Mouse (Mus musculus): Measurements from ENCODE around the gene Gm3250.
"Not testable (repeated sequence)": the region's sequence is repeated elsewhere in the genome, so short reads cannot be mapped to it uniquely, and the experiment has no call there.

Gene Gm3250

DNA sequence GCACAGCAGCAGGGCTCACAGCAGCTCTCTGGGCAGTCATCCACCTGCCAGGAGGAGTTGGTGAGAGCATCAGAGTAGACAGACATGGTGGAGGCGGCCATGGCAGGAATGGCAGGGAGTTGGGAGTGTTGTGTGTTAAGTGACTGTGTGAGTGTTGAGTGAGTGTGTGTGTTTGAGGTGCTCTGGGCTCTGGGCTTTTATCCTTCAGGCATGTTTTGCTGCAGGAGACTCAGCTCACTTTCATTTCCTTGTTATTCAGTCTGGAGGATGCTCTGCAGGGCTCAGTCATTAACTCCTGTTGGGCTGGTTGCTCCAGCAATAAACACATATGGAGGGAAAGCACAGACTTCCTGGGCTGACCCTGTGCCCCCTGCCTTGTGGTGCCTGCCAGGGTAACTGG, at the start of gene Gm3250:
TSS of gene Gm3250 (minus strand) at position 101 of the 400 bp plus-strand sequence.
- DNase-seq (ENCODE audit: low spot score in 2 of 2) = not testable (repeated sequence)

DNA sequence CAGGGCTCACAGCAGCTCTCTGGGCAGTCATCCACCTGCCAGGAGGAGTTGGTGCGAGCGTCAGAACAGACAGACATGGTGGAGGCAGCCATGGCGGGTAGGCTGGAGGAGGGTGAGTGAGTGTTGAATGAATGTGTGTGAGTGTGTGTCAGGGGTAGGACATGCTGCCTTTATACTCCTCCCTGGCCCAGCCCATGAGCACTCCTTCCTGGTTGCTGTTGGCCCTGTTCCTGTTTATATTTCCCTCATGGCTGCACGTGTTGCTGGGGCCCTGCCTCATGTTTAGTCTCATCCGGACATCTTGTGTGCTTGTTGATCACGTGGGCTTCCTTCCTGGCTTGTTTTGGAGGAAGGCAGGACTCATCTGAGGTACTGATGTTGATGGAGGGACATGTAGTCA, 44.6 kb upstream of the Gm3250 start, which contains the start of gene Krtap10-4:
TSS of gene Krtap10-4 (minus strand) at position 145 of the 400 bp plus-strand sequence.
- DNase-seq (ENCODE audit: low spot score in 2 of 2) = no peak

DNA sequence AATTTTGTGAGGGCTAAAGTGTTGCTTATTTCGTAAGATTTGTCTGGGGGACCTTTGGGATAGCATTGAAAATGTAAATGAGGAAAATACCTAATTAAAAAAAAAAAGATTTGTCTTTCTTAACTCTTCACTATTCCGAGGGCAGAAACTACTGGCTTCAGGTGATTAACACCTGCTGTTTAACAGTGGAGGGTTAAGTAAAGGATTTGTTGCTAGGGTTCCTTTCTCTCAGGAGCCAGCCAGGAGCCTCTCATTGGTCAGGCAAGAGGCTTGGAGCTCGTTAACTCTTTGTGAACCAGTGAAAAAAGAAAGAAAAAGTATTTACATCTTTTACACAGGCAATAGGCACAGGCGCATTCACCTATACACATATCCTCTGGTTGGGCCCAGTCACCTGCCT, 36.9 kb upstream of the Gm3250 start:
- DNase-seq (ENCODE audit: low spot score in 2 of 2) = no peak

DNA sequence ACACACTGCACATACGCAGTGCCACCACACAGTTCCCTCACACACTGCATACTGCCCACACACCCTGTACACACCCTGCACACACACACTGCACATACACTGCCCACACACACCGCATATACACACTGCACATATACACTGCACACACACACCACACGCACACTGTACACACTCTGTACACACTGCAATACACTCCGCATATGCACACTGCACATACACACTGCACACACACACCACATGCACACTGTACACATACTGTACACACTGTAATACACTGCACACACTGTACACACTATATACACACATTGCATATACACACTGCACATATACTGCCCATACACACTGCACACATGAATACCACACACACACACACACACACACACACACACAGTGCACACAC, 36.2 kb upstream of the Gm3250 start:
- no peak for DNase-seq (ENCODE audit: low spot score in 2 of 2)

DNA sequence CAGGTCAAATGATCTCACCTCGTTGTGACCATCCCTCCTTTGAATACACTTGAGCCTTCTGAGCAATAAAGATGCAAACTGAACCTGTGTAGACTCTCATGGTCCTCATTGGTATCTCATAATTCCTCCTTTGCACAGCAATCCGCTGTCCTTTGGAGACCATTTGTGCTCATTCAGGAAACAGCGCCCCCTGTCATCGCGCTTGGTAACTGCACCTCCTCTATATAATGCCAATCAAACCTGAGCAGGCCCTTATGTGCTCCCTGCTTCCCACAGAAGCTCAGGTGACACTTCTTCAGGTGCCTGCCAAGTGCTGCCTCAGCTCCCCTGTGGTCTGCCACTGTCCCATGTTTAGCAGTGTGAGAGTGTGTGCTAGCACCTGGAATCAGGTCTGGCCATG, 33.2 kb upstream of the Gm3250 start:
- peak in 1 of 2 experiments; percentile 69 for DNase-seq (ENCODE audit: low spot score in 2 of 2)

DNA sequence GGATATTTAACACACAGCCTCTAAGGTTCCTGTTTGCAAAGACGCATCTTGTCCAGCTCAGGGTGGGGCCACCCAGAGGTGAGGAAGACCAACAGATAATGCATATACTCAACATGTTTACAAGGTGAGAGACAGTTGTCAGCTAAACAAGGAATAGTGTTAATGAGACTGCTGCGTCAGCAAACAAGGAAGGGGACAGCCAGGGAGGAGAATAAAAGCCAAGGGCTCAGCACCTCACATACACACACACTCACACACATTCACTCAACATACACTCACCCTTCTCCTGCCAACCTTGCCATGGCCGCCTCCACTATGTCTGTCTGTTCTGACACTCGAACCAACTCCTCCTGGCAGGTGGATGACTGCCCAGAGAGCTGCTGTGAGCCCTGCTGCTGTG, 32.0 kb upstream of the Gm3250 start, which contains the start of gene Gm2696:
TSS of gene Gm2696 (plus strand) at position 301 of the 400 bp plus-strand sequence.
- no peak for DNase-seq (ENCODE audit: low spot score in 2 of 2)

DNA sequence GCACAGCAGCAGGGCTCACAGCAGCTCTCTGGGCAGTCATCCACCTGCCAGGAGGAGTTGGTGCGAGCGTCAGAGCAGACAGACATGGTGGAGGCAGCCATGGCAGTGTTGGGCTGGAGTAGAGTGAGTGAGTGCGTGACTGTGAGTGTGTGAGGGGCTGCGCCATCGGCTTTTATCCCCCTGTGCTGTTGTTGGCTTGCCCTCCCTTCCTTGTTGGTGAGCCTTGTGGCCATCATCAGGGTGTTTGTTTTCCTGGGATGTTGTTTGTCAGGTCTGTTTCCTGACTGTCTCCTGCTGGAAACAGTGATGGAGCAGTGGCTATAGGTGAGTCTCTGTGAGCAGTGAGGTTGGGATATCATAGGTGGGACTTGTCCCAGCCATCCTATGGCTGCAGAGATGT, 29.4 kb upstream of the Gm3250 start, which contains the start of gene Gm9507:
TSS of gene Gm9507 (minus strand) at position 101 of the 400 bp plus-strand sequence.
- no peak for DNase-seq (ENCODE audit: low spot score in 2 of 2)

DNA sequence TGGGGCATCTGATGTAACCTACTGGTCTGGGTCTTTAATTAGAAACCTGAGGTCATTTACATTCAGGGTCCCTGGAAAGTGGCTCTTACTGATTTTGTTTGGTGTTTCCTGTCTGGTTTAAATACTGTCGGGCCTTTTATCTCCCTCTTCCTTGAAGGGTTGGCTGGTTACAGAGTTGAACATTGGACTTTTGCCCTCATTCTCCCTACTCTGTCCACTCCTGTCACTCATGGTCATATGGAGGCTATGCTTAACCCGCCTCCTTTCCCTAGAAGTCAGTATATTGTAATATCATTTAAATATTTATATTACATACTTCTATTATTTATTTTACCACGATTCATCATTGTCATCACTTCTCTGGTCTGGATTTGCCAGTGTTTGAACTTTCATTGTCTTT, 21.8 kb upstream of the Gm3250 start:
- DNase-seq (ENCODE audit: low spot score in 2 of 2) = no peak

DNA sequence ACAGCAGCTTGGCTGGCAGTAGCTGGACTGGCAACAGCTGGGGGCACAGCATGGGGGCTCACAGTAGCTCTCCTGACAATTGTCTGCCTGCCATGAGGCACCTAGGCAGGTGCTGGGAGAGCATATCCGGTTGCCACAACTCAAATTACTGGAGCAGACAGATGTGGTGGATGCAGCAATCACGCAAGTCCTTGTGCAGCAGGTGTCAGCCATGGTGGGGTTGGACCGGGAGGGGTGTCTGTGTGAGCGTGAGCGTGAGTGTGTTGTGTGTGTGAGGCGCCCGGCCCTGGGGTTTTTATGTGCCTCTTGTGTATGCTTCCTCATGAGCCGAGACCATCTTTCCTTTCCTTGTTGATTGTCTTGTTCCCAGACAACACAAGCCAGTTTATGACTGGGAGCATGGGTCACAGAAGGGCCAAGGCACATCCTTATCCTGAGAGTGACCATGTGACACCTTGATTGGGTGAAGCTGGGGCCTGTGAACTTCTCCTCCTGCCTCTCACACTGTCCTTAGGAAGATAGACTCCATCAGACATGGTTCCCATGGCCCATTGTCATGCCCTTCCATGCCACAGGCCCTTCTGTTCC, 16.7 kb upstream of the Gm3250 start, which contains the start of gene Gm19668:
TSS of gene Gm19668 (minus strand) at position 213 of the 588 bp plus-strand sequence.
- no peak for DNase-seq (ENCODE audit: low spot score in 2 of 2)

DNA sequence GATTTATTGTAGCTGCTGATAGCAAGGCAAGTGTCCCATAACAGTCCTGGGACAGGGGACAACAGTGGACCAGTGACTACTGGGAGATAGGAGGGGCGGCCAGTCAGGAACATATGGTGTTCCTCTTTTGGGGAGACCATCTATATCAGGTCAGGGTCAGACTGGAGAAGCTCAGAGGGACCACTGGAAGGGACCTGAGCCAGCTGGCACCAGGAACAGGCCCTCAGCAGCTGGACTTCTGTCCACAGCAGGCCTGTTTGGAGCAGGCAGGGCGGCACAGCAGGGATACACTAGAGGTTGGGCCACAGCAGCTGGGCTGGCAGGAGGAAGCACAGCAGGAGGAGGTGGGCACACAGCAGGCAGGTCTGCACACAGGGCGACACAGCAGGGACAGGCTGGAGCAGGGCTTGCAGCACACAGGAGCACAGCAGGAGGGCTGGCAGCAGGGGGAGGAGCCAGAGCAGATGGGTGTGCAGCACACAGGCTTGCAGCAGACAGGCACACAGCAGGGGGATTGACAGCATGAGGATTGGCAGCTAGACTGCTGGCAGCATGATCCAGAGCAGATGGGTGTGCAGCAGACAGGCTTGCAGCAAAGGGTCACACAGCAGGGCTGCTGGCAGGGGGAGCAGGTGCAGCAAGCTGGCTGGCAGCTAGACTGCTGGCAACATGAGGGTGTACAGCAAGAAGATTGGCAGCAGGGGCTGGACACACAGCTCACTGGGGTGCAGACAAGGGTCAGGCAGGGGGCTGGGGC, 16.0 kb upstream of the Gm3250 start:
- not testable (repeated sequence) for DNase-seq (ENCODE audit: low spot score in 2 of 2)

DNA sequence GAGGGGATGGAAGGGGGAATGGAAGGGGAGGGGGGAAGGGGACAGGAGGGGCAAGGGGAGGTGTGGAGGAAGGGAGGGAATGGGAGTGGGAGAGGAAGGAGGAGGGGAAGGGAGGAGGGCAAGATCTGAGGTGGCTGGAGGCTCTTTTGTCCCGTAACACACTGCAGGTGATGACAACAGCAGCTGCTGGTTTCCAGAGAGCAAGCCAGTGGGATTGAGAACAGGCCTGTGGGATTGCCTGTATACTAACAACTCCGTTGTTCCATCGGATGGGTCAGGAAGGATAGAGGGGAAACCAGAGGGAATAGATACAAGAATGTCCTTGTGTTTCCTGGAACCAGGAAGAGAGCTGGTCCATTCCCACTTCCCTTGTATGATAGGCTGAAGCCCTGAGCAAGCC, 15.3 kb upstream of the Gm3250 start:
- DNase-seq (ENCODE audit: low spot score in 2 of 2) = no peak

DNA sequence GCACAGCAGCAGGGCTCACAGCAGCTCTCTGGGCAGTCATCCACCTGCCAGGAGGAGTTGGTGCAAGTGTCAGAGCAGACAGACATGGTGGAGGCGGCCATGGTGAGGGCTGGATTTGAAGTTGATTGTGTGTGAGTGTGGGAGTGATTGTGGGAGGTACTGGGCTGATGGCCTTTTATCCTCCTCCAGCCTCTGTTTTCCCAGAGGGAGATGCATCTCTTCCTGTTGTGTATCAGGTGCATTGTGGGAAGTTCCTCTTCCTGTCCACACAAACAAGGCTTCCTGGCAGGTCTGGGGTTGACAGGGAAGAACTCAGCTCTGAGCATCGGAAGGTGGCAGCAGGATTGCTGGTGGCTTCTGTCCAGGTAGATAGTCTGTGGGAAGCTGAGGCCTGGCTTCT, 12.6 kb upstream of the Gm3250 start, which contains the start of gene Gm9639:
TSS of gene Gm9639 (minus strand) at position 101 of the 400 bp plus-strand sequence.
- no peak for DNase-seq (ENCODE audit: low spot score in 2 of 2)

DNA sequence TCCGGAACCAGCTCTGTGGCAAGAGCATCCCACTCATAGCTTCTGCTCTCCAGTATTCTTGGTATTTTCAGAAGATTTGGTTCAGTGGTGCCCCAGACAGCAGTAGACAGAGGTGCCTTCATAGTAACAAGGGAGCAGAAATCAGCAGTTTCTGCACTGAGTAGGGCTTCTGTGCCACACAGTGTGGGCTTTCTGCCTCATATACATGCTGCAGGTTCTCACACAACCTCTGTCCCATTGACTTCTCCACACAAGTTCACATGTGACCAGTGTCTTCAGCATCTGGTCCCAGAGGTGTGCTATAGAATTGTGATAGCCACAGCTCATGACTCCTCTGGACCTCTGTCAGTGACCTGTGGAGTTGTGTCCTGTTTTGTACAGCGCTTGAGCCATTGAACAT, 6.3 kb upstream of the Gm3250 start:
- no peak for DNase-seq (ENCODE audit: low spot score in 2 of 2)

DNA sequence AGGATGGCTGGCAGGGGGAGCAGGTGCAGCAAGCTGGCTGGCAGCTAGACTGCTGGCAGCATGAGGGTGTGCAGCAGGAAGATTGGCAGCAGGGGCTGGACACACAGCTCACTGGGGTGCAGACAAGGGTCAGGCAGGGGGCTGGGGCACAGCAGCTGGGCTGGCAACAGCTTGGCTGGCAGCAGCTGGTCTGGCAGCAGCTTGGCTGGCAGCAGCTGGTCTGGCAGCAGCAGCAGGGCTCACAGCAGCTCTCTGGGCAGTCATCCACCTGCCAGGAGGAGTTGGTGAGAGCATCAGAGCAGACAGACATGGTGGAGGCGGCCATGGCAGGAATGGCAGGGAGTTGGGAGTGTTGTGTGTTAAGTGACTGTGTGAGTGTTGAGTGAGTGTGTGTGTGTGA, 5.5 kb upstream of the Gm3250 start, which contains the start of gene Gm7137:
TSS of gene Gm7137 (minus strand) at position 325 of the 400 bp plus-strand sequence.
- DNase-seq (ENCODE audit: low spot score in 2 of 2) = not testable (repeated sequence)

DNA sequence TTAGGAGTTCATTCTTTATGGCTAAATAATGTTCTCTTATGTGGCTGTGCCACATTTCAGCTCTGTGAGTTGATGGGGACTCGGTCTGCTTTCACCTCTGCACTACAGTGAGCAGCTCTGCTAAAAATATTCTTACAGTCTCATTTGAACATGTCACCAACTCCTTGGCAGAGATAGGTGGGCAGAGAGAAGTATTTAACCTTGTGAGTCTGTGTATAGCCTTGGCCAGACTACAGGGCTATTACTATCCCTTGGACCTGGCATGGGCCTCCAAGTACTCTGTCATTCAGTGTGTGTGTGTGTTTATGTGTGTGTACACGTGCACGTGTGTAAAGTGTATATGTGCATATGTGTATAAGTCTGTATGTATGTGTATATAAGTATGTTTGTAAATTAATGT, 1.1 kb upstream of the Gm3250 start:
- DNase-seq (ENCODE audit: low spot score in 2 of 2) = not testable (repeated sequence)

DNA sequence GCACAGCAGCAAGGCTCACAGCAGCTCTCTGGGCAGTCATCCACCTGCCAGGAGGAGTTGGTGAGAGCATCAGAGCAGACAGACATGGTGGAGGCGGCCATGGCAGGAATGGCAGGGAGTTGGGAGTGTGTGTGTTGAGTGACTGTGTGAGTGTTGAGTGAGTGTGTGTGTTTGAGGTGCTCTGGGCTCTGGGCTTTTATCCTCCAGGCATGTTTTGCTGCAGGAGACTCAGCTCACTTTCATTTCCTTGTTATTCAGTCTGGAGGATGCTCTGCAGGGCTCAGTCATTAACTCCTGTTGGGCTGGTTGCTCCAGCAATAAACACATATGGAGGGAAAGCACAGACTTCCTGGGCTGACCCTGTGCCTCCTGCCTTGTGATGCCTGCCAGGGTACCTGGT, 5.5 kb downstream of the Gm3250 start, which contains the start of gene Gm7138:
TSS of gene Gm7138 (minus strand) at position 101 of the 400 bp plus-strand sequence.
- DNase-seq (ENCODE audit: low spot score in 2 of 2) = not testable (repeated sequence)

DNA sequence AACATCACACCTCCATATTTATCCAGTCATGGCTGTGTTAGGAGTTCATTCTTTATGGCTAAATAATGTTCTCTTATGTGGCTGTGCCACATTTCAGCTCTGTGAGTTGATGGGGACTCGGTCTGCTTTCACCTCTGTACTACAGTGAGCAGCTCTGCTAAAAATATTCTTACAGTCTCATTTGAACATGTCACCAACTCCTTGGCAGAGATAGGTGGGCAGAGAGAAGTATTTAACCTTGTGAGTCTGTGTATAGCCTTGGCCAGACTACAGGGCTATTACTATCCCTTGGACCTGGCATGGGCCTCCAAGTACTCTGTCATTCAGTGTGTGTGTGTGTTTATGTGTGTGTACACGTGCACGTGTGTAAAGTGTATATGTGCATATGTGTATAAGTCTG, 10.2 kb downstream of the Gm3250 start:
- not testable (repeated sequence) for DNase-seq (ENCODE audit: low spot score in 2 of 2)

DNA sequence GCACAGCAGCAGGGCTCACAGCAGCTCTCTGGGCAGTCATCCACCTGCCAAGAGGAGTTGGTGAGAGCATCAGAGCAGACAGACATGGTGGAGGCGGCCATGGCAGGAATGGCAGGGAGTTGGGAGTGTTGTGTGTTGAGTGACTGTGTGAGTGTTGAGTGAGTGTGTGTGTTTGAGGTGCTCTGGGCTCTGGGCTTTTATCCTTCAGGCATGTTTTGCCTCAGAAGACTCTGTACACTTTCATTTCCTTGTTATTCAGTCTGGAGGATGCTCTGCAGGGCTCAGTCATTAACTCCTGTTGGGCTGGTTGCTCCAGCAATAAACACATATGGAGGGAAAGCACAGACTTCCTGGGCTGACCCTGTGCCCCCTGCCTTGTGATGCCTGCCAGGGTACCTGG, 11.1 kb downstream of the Gm3250 start, which contains the start of gene Gm3238:
TSS of gene Gm3238 (minus strand) at position 101 of the 400 bp plus-strand sequence.
- not testable (repeated sequence) for DNase-seq (ENCODE audit: low spot score in 2 of 2)

DNA sequence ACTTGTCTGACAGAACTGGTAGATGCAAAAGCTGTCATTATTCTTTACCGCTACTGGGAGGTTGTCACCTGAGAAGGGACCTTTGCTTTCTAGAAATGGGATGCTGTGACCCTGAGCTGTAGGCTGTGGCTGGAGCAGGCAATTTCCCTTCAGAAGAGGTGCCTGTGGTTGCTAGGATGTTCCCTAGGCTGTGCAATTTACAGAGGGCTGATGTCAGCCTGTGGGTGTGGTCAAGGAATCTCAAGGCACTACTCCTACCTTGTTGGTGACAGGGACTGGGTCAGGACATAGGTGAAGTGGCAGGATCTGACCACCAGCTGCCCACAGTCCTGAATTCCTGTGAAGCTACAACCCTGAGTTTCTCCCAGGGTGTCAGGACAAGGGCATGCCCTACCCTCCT, 12.6 kb downstream of the Gm3250 start:
- DNase-seq (ENCODE audit: low spot score in 2 of 2) = no peak

DNA sequence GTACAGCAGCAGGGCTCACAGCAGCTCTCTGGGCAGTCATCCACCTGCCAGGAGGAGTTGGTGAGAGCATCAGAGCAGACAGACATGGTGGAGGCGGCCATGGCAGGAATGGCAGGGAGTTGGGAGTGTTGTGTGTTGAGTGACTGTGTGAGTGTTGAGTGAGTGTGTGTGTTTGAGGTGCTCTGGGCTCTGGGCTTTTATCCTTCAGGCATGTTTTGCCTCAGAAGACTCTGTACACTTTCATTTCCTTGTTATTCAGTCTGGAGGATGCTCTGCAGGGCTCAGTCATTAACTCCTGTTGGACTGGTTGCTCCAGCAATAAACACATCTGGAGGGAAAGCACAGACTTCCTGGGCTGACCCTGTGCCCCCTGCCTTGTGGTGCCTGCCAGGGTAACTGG, 22.8 kb downstream of the Gm3250 start, which contains the start of gene Gm3233:
TSS of gene Gm3233 (minus strand) at position 101 of the 400 bp plus-strand sequence.
- DNase-seq (ENCODE audit: low spot score in 2 of 2) = not testable (repeated sequence)

DNA sequence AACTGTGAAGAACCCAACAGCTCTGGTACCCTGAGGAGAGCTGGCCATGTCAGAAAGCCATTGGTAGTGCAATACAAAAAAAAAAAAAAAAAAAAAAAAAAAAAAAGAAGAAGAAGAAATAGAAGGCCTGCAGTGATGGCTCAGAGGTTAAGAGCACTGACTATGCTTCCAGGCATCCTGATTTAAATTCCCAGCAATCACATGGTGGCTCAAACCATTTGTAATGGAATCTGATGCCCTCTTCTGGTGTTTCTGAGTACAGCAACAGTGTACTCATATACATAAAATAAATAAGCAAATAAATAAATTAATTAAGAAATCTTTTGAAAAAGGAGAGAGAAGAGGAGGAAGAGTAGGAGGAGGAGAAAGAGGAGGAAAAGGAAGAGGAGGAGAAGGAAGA, 28.9 kb downstream of the Gm3250 start:
- DNase-seq (ENCODE audit: low spot score in 2 of 2) = no peak

DNA sequence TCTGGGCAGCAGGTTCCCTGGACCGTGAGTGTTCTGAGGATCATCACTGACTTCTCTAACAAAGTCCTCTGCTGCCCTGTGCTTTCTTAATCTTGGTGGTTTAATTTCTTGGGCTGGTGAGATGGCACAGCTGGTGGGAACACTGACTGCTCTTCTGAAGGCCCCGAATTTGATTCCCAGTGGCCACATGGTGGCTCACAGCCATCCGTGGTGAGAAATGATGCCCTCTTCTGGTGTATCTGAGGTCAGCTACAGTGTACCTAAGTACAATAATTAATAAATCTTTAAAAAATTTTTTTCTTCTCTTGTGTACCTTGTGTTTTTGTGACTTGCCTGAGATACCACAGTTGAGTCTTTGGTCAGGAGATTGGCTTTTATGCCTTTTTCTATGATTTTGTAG, 30.0 kb downstream of the Gm3250 start:
- DNase-seq (ENCODE audit: low spot score in 2 of 2) = not testable (repeated sequence)

Measured in spleen, postnatal 4 days (tissue).